Mouse (Mus musculus) midbrain, embryonic 15.5 days (tissue): ENCODE results near the gene Nudcd3. TPM values are rescaled to one million over a fixed set of nuclear protein-coding genes. Genes with fewer than 3 reads are reported as not detected.

Experiments used
- ATAC-seq: fragments of 200-750 bp; cut with Nextera tagmentation; replicated peaks from 2 replicates; pipeline ENCODE4 v1.8.0; 2017; ENCODE audit warnings: moderate TSS enrichment
- H3K27ac ChIP-seq: fragments of 300-500 bp; sonication (generic); 2 replicates; pipeline ENCODE4 v1.5.1; 2015; ENCODE audit warnings: mild to moderate bottlenecking, inconsistent platforms
- H3K27me3 ChIP-seq: fragments of 300-500 bp; sonication (generic); replicated peaks from 2 replicates; pipeline ENCODE4 v1.6.1; 2015; ENCODE audit warnings: inconsistent platforms
- H3K36me3 ChIP-seq: fragments of 300-500 bp; sonication (generic); replicated peaks from 2 replicates; pipeline ENCODE4 v1.6.1; 2015; ENCODE audit warnings: inconsistent platforms
- H3K4me1 ChIP-seq: fragments of 300-500 bp; sonication (generic); 2 replicates; pipeline ENCODE4 v1.6.1; 2015; ENCODE audit warnings: inconsistent platforms
- H3K4me2 ChIP-seq: fragments of 300-500 bp; sonication (generic); 2 replicates; pipeline ENCODE4 v1.6.1; 2015; ENCODE audit warnings: inconsistent platforms, mild to moderate bottlenecking, moderate library complexity
- H3K4me3 ChIP-seq: fragments of 300-500 bp; sonication (generic); 2 replicates; pipeline ENCODE4 v1.5.1; 2015; ENCODE audit warnings: mild to moderate bottlenecking, inconsistent platforms
- H3K9ac ChIP-seq: fragments of 300-500 bp; sonication (generic); 2 replicates; pipeline ENCODE4 v1.6.1; 2015; ENCODE audit warnings: mild to moderate bottlenecking, inconsistent platforms
- H3K9me3 ChIP-seq: fragments of 300-500 bp; sonication (generic); 2 replicates; pipeline ENCODE4 v1.6.1; 2016; ENCODE audit warnings: inconsistent platforms
- WGBS: fragments of 180-500 bp; shearing (Covaris S2); methylation state at CpG from one replicate; pipeline ENCODE4 v1.1.7; 2015; ENCODE audit warnings: mixed read lengths; 5-methylcytosine and 5-hydroxymethylcytosine counted together
- polyA plus RNA-seq: library from polyadenylated mRNA; unstranded; fragments of >200 nt; fragmentation: Nextera tagmentation; extraction: Ambion mirVana; gene quantifications from 2 replicates; pipeline ENCODE4 v1.2.1, GENCODE M21; 2015

Gene Nudcd3
- polyA plus RNA-seq, 1 experiment from 2014 or later = 77.2 TPM

DNA sequence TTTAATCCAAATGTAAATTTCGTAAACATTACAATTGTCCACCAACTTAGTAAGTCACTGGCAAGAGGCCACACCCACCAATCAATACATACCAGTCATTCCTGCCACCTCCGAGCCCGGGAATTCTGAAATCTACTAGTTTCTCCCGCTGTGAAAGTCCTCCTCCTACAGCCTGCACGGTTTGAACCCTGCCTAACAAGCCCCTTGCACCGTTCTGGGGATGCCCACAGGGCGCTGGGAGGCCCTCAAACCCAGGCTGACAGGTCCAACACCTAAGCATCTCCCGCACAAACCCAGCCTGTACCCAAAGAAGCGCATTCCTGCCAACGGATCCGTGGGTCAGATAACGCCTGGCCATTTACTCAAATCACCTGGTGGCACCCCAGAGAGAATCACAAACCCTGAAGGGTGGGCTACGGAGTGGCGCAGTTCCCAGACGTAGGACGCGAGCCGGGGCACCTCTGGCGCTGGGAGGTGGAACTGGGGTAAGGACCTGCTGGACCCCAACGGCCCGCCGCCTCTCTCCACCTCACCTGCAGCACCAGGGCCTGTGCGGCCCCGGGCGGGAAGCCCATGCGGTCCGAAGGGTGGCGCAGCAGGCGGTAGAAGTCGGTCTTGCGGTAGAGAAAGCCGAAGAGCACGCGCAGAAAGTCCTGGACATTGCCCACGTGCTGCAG lies 667 bp downstream of the Nudcd3 start, which contains the start of gene A730071L15Rik:
Gene A730071L15Rik (plus strand): TSS at position 620 of the 677 bp plus-strand sequence.
- Histone ChIP-seq H3K4me1 (peaks cover 33% of the 10 kb centered on the region), H3K9me3 (no peaks in the 10 kb centered on the region), H3K4me3 (peak within 1 kb of the TSS; percentile 81), H3K27ac (peak within 1 kb of the TSS; percentile 97), H3K9ac (peak within 1 kb of the TSS; percentile 88), H3K4me2 (peak within 1 kb of the TSS; percentile 92), H3K36me3 (no peaks in the 10 kb centered on the region), H3K27me3 (no peaks in the 10 kb centered on the region)
- ATAC-seq = peak; percentile 82
- WGBS = 2% methylated on average over 35 of the region's 35 CpGs

DNA sequence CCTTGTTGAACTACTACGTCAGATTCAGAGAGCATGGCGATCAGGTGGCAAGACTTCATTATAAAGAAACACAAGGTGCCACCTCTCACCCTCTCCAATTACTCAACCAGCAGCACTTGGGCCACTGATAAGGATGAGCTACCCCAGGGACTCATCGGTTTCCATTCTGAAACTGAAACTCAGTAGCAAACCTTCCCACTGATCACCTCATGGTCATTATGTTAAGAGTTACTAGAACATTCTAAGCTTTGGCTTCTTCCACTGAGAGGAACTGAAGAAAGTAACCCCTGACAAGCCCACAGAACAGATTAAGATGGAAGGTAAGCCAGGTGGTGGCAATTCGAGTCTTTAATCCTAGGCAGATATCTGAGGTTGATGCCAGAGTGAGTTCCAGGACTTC lies 1.8 kb downstream of the Nudcd3 start:
- H3K9me3 ChIP-seq = no peaks in the 10 kb centered on the region
- H3K27ac ChIP-seq = no peak overlapping the region
- H3K4me2 ChIP-seq = peak overlapping the region; percentile 92
- WGBS = 95% methylated on average over 4 of the region's 4 CpGs
- H3K4me3 ChIP-seq = peak overlapping the region; percentile 81; the same call in 1 of the 2 replicates
- no peak for ATAC-seq
- H3K27me3 ChIP-seq = no peaks in the 10 kb centered on the region
- H3K36me3 ChIP-seq = no peaks in the 10 kb centered on the region
- peaks cover 33% of the 10 kb centered on the region for H3K4me1 ChIP-seq
- no peak overlapping the region for H3K9ac ChIP-seq

DNA sequence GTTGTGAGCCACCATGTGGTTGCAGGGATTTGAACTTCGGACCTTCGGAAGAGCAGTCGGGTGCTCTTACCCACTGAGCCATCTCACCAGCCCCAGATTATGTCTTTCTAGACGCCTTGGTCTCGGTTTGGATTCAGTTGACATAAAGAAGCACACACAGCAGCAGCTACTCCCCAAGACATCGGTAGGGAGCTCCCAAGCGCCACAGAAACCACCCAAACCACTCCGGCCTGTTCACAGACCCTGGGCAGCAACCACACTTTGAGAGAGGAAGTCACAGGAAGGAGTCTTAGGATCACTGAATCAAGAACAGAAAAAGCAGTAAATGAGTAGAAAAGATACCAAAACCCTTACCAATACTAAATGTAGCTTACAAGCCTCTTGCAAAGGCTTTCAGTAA lies 3.4 kb downstream of the Nudcd3 start:
- H3K9ac ChIP-seq = no peak overlapping the region
- H3K27me3 ChIP-seq = no peaks in the 10 kb centered on the region
- H3K4me2 ChIP-seq = no peak overlapping the region
- H3K36me3 ChIP-seq = peaks cover 4% of the 10 kb centered on the region
- H3K4me3 ChIP-seq = no peak overlapping the region
- ATAC-seq = no peak
- no peak overlapping the region for H3K27ac ChIP-seq
- 92% methylated on average over 8 of the region's 8 CpGs for WGBS
- H3K4me1 ChIP-seq = peaks cover 33% of the 10 kb centered on the region
- no peaks in the 10 kb centered on the region for H3K9me3 ChIP-seq

DNA sequence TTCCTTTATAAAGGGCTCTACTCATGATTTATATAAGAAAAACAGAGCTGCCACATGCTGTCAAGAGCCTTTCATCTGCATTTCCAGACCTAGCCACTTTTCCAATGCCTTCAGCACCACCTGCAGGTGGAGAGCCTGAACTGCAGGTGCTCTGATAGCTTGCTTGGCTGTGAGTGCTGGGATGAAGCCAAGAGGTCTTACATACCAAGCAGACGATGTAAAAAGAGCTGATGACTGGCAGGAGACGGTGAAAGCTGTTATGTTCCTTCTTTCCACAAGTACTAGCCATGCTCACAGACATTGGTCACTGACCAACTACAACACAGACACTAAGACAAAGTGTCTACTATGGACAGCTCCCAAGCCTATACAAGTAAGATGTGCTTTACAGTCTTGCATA lies 12.3 kb downstream of the Nudcd3 start:
- ATAC-seq = peak; percentile 79
- Histone ChIP-seq H3K27ac (no peak overlapping the region), H3K4me3 (no peak overlapping the region), H3K9ac (no peak overlapping the region), H3K36me3 (peaks cover under 1% of the 10 kb centered on the region), H3K4me2 (no peak overlapping the region), H3K4me1 (peaks cover 25% of the 10 kb centered on the region), H3K9me3 (no peaks in the 10 kb centered on the region), H3K27me3 (no peaks in the 10 kb centered on the region)
- 8% methylated on average over 2 of the region's 2 CpGs for WGBS

DNA sequence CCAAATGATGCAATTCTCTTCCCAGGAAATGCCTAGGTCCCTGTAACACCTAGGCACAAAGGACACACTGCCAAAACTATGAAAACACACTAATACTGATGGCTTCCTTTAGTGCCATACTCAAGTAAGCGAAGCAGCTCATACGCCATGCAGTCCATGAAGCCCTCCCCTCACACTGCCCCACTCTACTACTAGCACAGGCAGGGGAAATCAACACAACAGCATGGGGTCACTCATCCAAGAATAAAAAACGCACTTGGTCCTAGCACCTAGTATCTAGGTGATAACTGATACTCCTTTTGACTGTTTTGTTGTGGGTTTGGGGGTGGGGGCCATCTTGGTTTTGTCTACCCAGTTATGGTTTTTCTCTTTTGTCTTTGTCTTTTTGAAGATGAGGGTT lies 12.8 kb downstream of the Nudcd3 start:
- H3K4me2 ChIP-seq = no peak overlapping the region
- H3K4me1 ChIP-seq = peaks cover 27% of the 10 kb centered on the region
- no peak overlapping the region for H3K27ac ChIP-seq
- H3K4me3 ChIP-seq = no peak overlapping the region
- H3K9me3 ChIP-seq = no peaks in the 10 kb centered on the region
- no peaks in the 10 kb centered on the region for H3K27me3 ChIP-seq
- no peak overlapping the region for H3K9ac ChIP-seq
- ATAC-seq = peak; percentile 49
- WGBS = 86% methylated on average over 3 of the region's 3 CpGs
- no peaks in the 10 kb centered on the region for H3K36me3 ChIP-seq

DNA sequence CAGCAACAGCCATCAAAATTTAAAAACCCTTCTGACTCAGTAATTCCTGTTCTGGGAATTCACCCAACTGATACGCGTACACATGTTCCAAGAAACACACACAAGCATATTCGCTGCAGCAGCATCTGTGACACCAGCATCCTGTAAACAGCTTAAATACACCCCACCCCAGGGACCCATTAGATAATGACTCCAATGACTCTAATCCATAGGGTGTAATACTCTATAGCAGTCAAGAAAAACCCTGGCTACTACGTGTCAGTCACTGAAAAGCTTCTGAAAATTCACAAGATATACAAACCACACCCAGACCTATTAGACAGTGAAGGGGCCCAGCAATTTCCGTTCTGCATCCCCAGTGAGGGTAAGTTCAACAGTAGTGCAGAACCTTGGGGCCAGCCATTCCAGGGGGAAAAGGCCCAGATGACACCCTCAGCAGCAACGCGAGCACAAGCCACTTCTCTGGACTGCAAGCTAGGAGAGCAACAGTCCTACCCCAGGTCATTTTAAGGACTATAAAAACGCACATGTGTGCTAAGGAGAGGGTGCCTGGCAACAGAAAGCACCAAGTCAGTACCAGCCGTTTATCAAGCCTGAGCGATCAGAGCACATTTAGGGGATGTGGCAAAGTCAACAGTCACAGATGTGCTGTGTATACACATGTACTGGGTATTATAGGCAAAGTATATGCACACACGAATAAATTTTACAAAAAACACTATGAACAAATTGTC lies 15.8 kb downstream of the Nudcd3 start:
- Histone ChIP-seq H3K27me3 (no peaks in the 10 kb centered on the region), H3K9me3 (no peaks in the 10 kb centered on the region), H3K4me3 (no peak overlapping the region), H3K36me3 (no peaks in the 10 kb centered on the region), H3K9ac (no peak overlapping the region), H3K4me1 (peaks cover 28% of the 10 kb centered on the region), H3K27ac (no peak overlapping the region), H3K4me2 (no peak overlapping the region)
- WGBS = 63% methylated on average over 11 of the region's 11 CpGs
- ATAC-seq = no peak

DNA sequence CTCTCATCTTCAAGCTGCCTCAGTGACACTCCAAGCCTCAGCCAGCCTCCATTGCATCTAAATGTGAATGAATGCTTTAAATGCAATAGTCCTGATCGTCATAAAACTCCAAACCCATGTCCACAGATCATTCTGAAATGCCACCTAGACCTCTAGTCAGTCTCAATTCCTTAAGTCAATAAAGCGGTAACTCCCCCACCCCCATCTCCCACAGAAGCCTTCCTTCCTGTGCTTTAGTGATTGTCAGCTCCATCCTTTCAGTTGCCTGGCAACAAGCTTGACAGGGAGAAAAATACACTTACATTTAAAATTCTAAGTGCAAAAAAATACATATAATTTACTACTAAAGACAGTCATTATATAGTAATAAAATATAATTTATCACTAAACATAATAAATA lies 17.0 kb downstream of the Nudcd3 start:
- ATAC-seq = no peak
- no peak overlapping the region for H3K9ac ChIP-seq
- peaks cover 35% of the 10 kb centered on the region for H3K4me1 ChIP-seq
- no peak overlapping the region for H3K4me2 ChIP-seq
- WGBS = 43% methylated on average over 2 of the region's 2 CpGs
- 0 out of 2 replicates have a peak overlapping the region, but pooled peaks have one; percentile 9 for H3K27ac ChIP-seq
- no peaks in the 10 kb centered on the region for H3K36me3 ChIP-seq
- no peaks in the 10 kb centered on the region for H3K27me3 ChIP-seq
- H3K4me3 ChIP-seq = no peak overlapping the region
- H3K9me3 ChIP-seq = no peaks in the 10 kb centered on the region

DNA sequence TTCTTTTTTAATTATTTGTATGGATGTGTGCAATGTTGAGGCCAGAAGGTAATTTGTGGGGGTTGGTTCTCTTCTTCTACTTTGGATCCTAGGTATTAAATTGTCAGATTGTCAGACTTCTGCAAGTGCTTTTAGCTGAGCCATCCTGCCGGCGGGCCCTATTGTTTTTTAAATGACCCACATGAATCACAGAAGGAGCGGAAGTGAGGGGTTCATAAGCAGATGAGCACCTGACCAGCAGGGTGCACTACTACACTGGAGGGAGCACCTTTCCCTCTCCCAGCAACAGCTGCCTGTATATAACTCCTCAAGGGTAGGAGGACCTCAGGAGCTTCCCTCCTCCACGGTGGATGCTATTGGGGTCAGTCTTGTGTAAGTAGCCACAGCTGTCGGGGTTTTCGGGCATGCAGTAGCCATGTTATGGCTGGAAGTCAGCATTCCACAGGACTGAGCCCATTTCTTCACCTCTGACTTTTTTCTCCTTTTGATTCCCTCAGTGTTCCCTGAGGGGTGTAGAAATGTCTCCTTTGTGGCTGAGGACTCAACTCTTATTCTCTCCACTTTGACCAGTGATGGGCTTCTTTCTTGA lies 19.3 kb downstream of the Nudcd3 start:
- H3K4me2 ChIP-seq = no peak overlapping the region
- 58% methylated on average over 6 of the region's 6 CpGs for WGBS
- H3K9ac ChIP-seq = no peak overlapping the region
- peaks cover 25% of the 10 kb centered on the region for H3K4me1 ChIP-seq
- H3K36me3 ChIP-seq = no peaks in the 10 kb centered on the region
- no peak for ATAC-seq
- no peak overlapping the region for H3K27ac ChIP-seq
- no peaks in the 10 kb centered on the region for H3K9me3 ChIP-seq
- H3K27me3 ChIP-seq = no peaks in the 10 kb centered on the region
- no peak overlapping the region for H3K4me3 ChIP-seq

DNA sequence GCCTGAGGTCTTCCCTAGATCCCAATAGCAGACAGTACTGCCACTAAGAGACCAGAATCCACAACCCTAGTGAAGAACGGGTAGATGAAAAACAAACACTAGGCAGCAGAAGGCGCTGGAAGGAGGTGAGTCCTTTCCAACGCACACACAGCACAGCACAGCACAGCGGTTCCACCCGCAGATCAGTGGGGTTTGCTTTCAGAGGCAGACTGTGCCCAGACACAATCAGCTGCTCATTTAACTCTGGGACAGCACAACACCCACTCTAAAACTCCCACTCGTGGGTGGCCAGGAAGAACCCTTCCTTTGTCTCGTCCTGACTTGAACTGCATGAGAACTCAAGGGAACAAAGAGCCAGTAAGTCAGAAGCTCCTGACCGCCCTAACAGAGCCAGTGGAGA lies 21.0 kb downstream of the Nudcd3 start:
- Histone ChIP-seq H3K4me3 (no peak overlapping the region), H3K4me2 (no peak overlapping the region), H3K36me3 (no peaks in the 10 kb centered on the region), H3K9me3 (no peaks in the 10 kb centered on the region), H3K27ac (0 out of 2 replicates have a peak overlapping the region, but pooled peaks have one; percentile 6), H3K27me3 (no peaks in the 10 kb centered on the region), H3K4me1 (peaks cover 20% of the 10 kb centered on the region), H3K9ac (no peak overlapping the region)
- no peak for ATAC-seq
- 12% methylated on average over 8 of the region's 8 CpGs for WGBS

DNA sequence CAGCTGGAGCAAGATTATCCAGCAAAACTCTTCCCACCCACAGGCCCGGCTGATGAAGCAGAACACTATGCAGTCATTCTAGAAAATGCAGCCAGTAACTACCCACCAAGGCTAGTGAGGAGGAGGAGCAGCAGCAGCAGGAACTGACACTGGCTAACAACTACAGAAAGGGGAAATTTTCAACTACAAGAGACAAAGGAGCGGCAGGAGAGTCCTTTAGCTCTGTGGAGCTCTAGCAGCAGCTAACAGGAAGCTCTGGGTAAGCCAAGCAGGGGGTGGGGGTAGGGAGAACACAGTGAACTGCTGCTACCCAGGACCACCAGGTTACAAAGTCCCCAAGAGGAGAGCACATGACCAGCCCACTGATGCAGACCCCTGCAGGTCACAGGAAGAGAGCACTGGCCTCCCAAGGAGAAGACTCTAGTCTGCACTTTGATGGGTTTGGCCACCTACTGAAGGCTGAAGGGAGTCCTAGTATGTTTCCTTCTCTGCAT lies 21.5 kb downstream of the Nudcd3 start:
- no peak for ATAC-seq
- Histone ChIP-seq H3K4me2 (no peak overlapping the region), H3K4me1 (peaks cover 16% of the 10 kb centered on the region), H3K27ac (0 out of 2 replicates have a peak overlapping the region, but pooled peaks have one; percentile 6), H3K27me3 (no peaks in the 10 kb centered on the region), H3K4me3 (no peak overlapping the region), H3K9me3 (no peaks in the 10 kb centered on the region), H3K9ac (no peak overlapping the region), H3K36me3 (no peaks in the 10 kb centered on the region)
- 11% methylated on average over 2 of the region's 2 CpGs for WGBS

DNA sequence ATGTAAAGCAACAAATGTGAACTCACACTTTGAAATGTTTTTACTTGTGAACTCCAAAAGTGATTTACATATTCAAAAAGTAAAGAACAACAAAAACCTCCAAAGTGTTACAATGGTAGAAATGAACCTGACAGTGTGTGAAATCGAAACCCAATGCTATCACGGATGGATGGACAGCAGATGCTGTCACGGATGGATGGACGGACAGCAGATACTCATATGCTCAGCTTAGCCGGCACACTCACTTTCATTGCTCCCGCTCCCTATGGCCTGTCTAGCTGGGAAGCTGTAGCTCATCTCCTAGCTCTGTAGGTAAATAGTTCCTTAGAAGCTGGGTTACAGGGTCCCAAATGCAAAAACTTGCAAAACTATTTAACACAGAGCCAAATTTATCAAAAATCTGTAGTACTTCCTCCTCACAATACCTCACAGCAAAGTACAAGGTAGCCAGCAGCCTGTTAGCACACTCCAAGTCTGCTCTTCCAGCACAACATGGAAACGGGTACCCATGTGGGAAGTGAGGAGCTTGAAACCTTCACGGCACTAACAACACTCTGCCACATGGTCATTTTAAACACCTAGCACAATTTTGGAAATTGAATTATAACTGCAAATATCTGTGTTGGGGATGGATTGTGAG lies 22.3 kb downstream of the Nudcd3 start:
- no peak overlapping the region for H3K4me2 ChIP-seq
- no peaks in the 10 kb centered on the region for H3K9me3 ChIP-seq
- no peak overlapping the region for H3K4me3 ChIP-seq
- no peaks in the 10 kb centered on the region for H3K27me3 ChIP-seq
- ATAC-seq = no peak
- no peaks in the 10 kb centered on the region for H3K36me3 ChIP-seq
- H3K4me1 ChIP-seq = peaks cover 12% of the 10 kb centered on the region
- H3K9ac ChIP-seq = no peak overlapping the region
- 36% methylated on average over 8 of the region's 8 CpGs for WGBS
- H3K27ac ChIP-seq = no peak overlapping the region

DNA sequence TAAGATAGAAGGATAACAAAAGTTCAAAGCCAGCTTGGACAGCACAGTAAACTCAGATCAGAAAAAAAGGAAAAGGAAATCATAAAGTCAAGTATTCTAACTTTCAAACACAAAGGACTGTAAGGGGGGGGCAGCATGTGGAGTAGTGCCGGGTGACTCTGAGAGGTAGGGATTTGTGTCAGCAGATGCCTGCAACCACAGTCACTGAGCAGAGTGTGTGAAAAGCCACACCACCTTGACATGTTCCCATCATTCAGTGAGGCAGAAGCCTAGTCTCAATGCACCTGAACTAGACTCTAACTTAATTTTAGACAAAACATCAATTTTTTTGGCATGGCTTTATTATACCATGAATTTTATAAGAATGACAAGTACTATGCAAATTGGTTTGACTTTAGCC lies 24.7 kb downstream of the Nudcd3 start:
- H3K4me3 ChIP-seq = no peak overlapping the region
- no peak overlapping the region for H3K9ac ChIP-seq
- H3K4me2 ChIP-seq = no peak overlapping the region
- 84% methylated on average over 1 of the region's 1 CpGs for WGBS
- no peak for ATAC-seq
- H3K36me3 ChIP-seq = no peaks in the 10 kb centered on the region
- H3K27me3 ChIP-seq = no peaks in the 10 kb centered on the region
- no peak overlapping the region for H3K27ac ChIP-seq
- peaks cover 9% of the 10 kb centered on the region for H3K4me1 ChIP-seq
- H3K9me3 ChIP-seq = no peaks in the 10 kb centered on the region
